Mouse (Mus musculus): ENCODE data around the gene 1810049J17Rik.

Gene 1810049J17Rik

DNA sequence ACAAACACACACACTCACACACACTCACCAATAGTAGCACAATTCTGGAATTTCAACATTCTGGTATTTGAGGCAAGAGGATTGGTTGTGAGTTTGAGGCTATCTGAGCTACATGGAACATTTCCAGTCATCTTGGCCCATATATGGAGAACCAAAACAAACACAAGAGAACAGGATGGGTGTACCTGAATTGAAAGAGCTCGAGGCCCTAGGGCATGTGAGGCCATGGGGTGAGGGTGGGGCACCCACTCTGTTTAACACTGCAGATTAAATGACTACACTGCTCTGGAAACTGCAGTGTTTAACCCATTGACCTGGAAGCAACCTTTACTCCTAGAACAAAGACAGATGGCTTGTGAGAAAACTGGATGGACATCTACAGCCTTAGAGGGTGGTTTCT lies 8.4 kb downstream of the 1810049J17Rik start:
- in situ Hi-C loops (cut with MboI; ENCODE audit: low sequenced_read_pairs) = no loop called here

DNA sequence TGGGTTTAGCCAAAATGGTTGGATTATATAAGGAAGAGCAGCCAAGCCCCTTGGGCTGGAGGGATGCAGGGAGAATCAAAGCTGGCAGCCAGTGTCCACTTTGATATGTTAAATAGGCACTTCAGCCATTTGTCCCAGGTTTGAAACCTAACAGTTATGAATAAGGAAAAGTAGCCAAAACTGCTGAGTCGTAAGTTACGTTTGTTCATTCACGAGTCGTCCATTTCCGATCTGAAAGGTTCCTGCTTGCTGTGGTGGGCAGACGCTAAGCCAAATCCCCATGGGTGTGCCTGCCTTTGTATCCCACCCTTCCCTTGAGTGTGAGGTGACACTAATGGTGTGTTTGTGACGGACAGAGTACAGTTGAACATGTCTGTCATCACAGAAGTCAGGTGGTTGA lies 10.2 kb downstream of the 1810049J17Rik start:
- in situ Hi-C loops (cut with MboI; ENCODE audit: low sequenced_read_pairs) = no loop called here

DNA sequence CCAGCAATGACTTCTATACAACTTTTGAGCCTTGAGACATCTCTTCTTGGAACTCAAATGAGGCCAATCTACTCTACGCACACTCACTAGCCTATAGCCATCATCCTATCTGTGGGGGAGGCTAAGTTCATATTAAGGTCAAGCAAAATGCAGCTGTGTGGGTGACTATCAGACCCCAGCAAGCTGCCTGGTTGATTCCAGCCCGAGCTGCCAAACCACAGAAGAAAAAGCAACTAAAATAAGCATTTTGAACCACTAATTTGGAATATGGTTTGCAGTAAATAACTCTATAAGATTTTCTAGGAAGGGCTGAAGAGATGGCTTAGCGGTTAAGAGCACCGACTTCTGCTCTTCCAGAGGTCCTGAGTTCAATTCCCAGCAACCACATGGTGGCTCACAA lies 11.0 kb downstream of the 1810049J17Rik start:
- in situ Hi-C loops (cut with MboI; ENCODE audit: low sequenced_read_pairs) = no loop called here

DNA sequence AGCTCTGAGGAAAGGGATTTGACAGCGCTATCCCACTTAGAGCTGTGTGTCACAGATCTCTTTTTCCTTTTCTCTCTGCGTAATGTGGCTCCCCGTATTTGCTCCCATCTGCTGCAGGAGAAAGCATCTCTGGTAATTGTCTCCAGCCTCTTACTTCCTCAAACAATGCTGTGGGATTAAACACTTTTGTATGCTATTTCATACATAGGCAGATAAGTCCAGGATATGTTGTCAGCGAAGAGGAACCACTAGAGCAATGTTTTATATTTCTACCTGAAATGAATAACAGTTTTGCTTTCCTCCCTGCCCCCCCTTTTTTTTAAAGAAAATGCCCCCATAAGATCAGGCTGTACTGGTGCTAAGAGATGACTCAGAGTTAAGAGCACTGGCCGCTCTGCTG lies 13.2 kb downstream of the 1810049J17Rik start:
- in situ Hi-C loops (cut with MboI; ENCODE audit: low sequenced_read_pairs) = no loop called here

DNA sequence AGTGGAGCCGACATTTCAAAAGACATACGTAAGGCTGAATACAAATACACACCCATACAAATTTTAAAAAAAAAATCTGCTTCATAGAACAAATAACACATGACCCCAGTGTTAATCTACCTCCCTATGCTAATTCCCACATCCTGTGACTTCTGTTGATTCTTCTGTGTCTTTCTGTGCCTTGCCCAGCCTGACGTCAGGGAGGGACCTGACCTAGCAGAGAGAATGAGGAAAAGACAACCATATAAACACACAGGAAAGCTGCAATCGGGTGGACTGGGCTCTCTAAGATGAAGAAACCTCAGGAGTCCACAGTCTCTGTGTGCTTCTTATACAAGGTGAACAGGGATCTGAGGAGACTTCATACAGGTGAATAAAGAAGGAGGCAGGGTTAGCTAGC lies 14.6 kb downstream of the 1810049J17Rik start:
- in situ Hi-C loops (cut with MboI; ENCODE audit: low sequenced_read_pairs) = no loop called here

DNA sequence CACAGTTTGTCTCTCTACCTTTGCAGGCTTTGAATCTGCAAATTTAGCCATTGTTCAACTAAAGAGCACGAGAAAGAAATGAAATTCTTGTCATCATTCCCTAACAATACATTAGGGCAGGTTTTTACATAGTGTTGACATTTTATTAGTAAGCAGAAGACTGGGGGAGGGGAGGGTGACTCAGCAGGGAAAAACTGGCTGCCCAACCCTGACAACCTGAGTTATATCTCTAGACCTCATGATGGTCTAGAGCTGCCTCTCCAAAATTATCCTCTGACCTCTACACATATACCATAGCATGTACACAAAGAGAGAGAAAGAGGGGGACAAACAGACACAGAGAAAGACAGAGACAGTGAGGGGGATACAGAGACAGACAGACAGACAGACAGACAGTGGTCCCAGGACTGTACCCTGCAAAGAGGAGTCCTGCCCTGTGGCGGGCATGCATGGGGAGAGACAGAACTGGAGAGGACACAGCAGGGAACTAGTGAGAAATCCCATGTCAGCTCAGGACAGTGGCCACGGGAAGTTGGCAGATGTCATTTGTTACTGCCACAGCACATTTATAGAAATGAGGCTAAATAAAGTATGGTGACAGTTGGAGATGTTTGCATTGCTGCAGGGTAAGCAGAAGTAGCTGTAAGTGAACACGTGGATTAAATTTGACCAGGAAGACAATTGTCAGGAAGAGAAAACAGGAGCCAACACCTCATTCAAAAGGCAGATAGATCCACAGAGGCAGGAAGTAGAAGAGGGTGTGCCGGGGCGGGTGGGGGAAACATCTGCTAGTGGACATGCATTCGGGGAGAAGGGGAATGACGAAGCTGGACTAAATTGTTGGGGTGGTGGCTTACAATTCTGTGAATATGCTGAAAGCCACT lies 15.3 kb downstream of the 1810049J17Rik start:
- in situ Hi-C loops (cut with MboI; ENCODE audit: low sequenced_read_pairs) = no loop called here

DNA sequence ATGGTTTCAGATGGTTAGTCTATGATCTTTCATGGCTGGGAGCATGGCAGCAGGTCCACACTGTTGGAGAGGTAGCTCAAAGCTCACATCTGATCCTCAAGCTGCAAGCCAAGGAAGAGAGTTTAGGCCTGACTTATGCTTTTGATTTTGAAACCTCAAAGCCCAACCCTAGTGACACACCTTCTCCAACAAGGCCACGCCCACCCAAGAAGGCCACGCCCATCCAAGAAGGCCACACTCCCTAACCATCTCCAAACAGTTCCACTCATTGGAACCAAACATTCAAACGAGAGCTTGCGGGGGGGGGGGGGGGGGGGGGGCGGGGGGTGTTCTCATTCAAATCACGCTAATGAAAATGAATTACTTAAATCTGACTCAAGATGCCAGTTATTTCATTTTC lies 19.9 kb downstream of the 1810049J17Rik start:
- in situ Hi-C loops (cut with MboI; ENCODE audit: low sequenced_read_pairs) = no loop called here

DNA sequence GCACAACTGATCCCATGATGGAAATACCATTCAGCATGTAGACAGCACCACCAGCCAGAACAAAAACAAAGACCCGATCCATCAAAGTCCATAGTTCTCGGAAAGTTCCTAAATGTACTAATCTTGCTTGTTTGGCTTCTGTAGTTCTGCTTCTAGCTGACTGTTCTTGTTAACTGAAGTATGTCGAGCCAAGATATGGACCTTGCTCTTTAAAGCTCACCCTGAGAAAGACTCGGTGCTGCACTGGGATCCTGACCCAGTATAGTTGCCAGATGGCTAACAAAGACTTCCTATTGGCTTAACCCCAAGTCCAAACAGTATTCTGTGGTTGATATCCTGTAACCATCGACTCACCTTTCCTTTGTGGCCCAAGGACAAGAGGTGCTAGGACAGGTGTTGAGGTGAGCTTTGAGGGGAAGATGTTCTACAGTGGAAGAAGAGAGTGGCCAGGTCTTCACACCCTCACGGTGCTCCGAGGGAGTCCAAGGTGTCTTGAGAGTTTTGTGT lies 23.4 kb downstream of the 1810049J17Rik start:
- in situ Hi-C loops (cut with MboI; ENCODE audit: low sequenced_read_pairs) = no loop called here

DNA sequence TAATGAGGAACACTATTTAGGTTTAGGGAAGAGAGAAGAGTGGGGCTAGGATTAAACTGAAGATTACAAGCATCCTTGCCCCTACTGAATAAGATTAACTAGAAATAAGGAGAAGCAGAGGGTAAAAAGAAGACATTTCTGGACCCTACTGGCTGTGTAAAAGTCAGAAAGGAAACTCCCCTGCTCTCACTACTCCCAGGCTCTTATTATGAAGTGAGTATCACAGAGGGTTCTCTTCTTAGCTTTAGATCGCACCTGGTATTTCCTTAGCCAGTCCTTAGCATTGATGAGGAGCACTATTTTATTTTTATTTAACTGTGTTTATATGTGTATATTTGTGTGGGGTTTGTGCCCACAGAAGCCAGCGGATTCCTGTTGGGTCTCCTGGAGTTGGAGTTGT lies 25.5 kb downstream of the 1810049J17Rik start:
- in situ Hi-C loops (cut with MboI; ENCODE audit: low sequenced_read_pairs) = no loop called here

DNA sequence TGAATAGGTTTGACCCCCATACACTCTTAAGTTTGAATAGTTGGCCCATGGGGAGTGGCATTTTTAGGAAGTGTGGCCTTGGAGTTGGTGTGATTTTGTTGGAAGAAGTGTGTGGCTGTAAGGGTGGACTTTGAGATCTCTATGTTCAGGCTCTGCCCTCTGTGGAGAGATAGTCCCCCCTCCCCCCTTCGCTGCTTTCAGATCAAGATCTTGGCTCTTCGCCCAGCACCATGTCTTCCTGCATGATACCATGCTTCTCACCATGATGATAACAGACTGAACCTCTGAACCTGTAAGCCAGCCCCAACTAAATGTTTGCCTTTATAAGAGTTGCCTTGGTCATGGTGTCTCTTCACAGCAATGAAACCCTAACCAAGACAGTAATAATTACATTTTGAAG lies 29.9 kb downstream of the 1810049J17Rik start:
- in situ Hi-C loops (cut with MboI; ENCODE audit: low sequenced_read_pairs) = no loop called here

DNA sequence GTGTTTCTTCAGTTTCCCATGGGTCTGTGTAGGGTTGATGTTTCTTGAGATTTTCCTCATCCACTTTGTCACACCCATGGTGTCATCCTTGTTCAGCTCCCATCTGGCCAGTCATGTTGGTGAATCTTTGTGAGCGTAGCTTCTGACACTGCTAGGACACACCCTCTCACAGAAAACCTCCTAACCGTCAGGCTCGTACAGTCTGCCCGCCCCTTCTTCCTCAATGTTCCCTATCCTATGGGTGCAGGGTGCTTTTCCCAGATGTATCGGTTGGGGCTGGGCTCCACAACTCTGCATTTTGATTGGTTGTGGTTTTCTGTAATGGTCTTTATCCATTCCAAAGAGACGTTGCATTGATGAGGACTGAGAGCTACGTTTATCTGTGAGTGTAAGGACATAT lies 31.4 kb downstream of the 1810049J17Rik start:
- in situ Hi-C loops (cut with MboI; ENCODE audit: low sequenced_read_pairs) = no loop called here

DNA sequence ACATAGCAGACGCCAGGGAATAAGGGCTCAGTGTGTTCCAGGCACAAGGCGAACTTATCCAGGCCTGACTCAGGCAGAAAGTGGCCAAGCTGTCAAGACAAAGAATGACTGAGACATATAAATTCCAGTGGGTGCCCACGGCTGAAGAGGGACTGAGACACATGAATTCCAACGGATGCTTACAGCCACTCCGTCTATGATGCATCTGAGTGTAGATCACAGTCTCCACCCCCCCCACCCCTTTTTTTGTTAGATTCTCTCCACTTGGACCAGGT lies 36.2 kb downstream of the 1810049J17Rik start:
- in situ Hi-C loops (cut with MboI; ENCODE audit: low sequenced_read_pairs) = no loop called here

DNA sequence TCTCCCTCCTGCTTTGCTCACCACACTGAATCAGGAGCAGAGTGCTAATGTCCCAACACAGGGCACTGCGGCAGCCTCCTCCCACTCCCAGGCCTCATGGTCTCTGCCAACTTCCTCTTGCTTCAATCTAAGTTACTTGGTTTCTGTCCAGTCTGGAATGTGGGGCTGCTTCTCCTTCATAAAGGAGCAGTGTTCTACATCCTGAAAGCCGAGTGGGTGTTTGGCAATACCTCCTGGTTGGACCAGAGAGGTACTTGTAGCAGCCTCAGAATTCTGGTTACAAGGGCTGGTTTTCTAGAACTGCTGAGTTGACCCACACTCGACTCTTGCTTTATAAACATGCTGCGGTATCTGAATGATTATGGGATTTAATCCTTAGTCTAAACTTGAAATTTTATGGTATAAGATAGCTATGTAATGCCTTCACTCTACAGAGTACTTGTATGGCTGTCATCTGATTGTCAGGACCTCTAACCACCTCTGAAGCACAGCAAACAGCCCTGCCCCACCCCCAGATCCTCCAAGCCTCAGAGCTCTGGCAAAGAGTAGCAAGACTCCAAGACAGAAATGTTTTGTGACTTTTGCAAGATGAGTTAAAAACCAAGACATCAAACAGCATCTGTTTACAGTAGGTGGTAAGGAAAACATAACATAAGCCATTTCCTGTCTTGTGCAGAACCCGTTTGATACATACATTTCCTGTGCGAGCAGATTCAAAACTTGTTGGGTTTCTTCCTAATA lies 36.7 kb downstream of the 1810049J17Rik start:
- in situ Hi-C loops (cut with MboI; ENCODE audit: low sequenced_read_pairs) = no loop called here

DNA sequence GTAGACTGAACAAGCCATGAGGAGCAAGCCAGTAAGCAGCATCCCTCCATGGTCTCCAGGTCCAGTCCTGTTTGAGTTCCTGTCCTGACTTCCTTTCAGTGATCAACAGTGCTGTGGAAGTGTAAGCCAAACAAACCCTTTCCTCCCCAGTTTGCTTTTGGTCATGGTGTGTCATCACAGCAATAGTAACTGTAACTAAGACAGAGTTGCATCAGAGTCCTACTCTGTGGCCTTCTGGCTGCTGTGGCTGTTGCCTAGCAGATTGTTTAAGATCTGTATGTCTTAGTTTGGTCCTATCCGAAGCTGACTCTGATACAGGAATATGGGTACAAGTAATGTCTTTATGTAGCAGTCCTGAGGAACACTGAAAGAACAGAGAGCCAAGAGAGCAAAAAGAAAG lies 41.9 kb downstream of the 1810049J17Rik start:
- in situ Hi-C loops (cut with MboI; ENCODE audit: low sequenced_read_pairs) = no loop called here

DNA sequence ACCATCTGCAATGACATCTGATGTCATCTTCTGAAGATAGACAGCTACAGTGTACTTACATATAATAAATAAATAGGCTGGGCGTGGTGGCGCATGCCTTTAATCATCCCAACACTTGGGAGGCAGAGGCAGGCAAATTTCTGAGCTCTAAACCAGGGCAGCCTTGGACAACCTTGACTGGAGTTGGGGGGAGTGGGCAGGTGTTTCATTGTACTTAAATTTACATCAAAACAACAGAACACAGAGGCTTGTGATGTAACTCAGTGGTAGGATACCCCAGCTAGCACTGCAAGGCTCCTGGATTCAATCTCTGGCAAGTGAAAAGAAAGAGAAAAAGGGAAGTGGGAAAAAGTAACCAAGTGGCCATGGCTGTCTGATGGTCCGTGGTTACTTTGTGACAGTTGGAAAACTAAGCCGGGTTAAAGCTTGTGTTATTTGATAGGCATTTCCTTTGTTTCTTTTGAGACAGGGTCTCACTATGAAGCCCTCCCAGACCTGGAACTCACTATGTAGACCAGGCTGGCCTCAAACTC lies 46.5 kb downstream of the 1810049J17Rik start:
- in situ Hi-C loops (cut with MboI; ENCODE audit: low sequenced_read_pairs) = no loop called here

DNA sequence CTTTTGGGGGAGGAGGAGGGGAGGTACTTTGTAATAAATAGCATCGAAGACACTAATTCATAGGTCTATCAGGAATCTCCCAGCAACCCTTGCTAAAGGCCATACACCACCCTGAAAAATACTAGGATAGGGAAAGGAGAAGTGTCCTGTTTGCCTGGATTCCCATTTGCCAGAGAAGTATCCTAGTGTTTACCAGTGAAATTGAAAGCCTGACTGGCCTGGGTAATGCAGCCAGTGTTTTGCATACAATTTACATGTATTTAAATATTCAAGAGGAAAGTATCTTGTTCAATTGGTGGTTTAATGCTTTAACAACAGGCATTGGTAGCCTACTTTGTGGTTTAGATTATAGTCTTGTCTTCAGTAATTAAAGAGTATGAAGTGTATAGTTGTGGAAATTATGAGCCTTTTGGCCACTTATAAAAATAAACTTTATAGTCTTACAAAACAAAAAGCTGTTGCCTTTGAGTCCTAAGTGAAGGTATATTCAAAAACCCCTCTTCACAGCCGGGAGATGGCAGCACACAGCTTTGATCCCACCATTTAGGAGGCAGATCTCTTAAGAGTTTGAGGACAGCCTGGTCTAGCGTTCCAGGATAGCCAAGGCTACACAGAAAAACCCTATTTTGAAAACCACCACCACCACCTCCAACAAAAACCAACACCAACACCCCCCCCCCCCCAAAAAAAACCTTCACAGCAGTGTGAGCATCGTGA lies 47.5 kb downstream of the 1810049J17Rik start:
- in situ Hi-C loops (cut with MboI; ENCODE audit: low sequenced_read_pairs) = no loop called here

DNA sequence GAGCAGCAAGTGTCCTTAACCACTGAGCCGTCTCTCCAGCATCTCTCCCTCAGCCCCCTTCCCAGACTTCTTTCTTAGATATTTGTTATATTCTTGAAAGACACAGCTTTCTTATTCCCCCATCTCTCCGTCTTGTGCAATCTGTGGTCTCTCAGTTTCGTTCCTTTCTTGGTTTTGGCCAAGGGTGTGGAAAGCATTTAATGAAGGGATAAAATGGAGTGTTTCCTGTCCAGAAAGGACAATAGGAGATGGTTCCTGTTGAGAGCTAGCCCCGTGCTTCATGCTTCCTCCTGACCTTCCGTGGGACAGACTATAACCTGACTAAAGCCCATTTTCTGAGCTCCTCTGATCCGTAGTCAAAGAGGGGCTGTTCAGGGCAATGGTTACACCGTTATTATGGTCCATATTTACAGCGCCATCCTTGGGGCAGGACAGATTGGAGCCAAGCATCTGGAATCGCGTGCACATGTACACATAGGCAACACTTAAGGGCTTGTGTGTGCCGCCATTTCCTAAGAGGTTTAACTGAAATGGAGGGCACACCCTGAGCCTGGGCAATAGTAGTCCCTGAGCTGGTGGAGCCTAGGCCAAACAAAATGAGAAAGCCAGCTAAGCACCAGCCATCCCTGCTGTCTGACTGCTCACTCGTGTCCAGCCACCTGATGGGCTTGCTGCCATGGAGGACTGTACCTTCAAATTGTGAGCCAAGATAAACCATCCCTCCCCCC lies 48.2 kb downstream of the 1810049J17Rik start:
- in situ Hi-C loops (cut with MboI; ENCODE audit: low sequenced_read_pairs) = no loop called here
